14 mouse cellular contexts compared by ENCODE assay signal in genomic region chr4:56915732-56916325, GRCm38 (mm10). TPM values are rescaled to one million over a fixed set of nuclear protein-coding genes. Genes with fewer than 3 reads are reported as not detected.
DNase-seq lines count a peak whose midpoint lies in the region; ATAC-seq and TF ChIP-seq lines count a peak whose summit lies in the region.
"Had no signal": no experiment of that assay in that cellular context is flagged by ENCODE, and none has a peak within 500 bp of the region (broad histone marks: within the 10 kb centered on the region; RNA-seq: fewer than 3 reads in every experiment).

No protein-coding gene starts in this region.

- peak; percentile 41 to 52 for DNase-seq in B cell, adult 2 months
- no peak for DNase-seq in ES-E14 (ENCODE audit: low read depth, low spot score)
- DNase-seq in thymus, postnatal 0 days (ENCODE audit: low spot score), result peak; percentile 77
- DNase-seq in forebrain, embryonic 11.5 days (ENCODE audit: low spot score), result no peak
- DNase-seq in layer of hippocampus, adult 2 months (ENCODE audit: low spot score in 2 of 2), result no peak
- DNase-seq: cerebellum, adult 11-12 months; kidney, adult 11 months; kidney, postnatal 14 days had no signal

- H3K4me1 ChIP-seq in ES-E14 (ENCODE audit: control insufficient read depth in 2 of 2, insufficient read depth in 2 of 2, low read length in 2 of 2, poor library complexity in 1 of 2), result peaks cover 0 to 2% of the 10 kb centered on the region in 2 experiments; a peak in 1 of 4 replicates
- H3K4me1 ChIP-seq in small intestine, adult 2 months (ENCODE audit: control insufficient read depth, insufficient read depth, insufficient read length, low read length), result no peaks in the 10 kb centered on the region; the same call in none of the 2 replicates
- H3K4me1 ChIP-seq in forebrain, embryonic 11.5 days (replicated peaks; ENCODE audit: control insufficient read depth, insufficient read depth, low read length), result no peaks in the 10 kb centered on the region
- H3K4me1 ChIP-seq in hindbrain, embryonic 16.5 days (ENCODE audit: control insufficient read depth, insufficient read depth, low read depth, low read length), result no peaks in the 10 kb centered on the region
- H3K4me1 ChIP-seq: midbrain, embryonic 10.5 days had no signal

- in situ Hi-C loops in ES-E14 (cut with MboI; ENCODE audit: low sequenced_read_pairs in 2 of 2, unreplicated experiment in 2 of 2), result no loop called here

- TF ChIP-seq CTCF in small intestine, adult 2 months (IDR thresholded peaks at IDR 0.05; ENCODE audit: extremely low read depth, insufficient read length, insufficient replicate concordance, low read depth, low read length), result no peak
- TF ChIP-seq CTCF in layer of hippocampus, adult 2 months (conservative IDR thresholded peaks at IDR 0.05), result no peak

- no peaks in the 10 kb centered on the region for H3K9me3 ChIP-seq in ES-E14 (ENCODE audit: control insufficient read depth, insufficient read depth, low read depth, low read length)
- H3K9me3 ChIP-seq in forebrain, embryonic 11.5 days (ENCODE audit: control insufficient read depth, low read length), result no peaks in the 10 kb centered on the region
- H3K9me3 ChIP-seq in hindbrain, embryonic 16.5 days (ENCODE audit: control insufficient read depth, low read length), result no peaks in the 10 kb centered on the region
- H3K9me3 ChIP-seq: embryonic facial prominence, embryonic 13.5 days; midbrain, embryonic 10.5 days had no signal

- H3K4me2 ChIP-seq in forebrain, embryonic 11.5 days (ENCODE audit: low read depth, low read length, severe bottlenecking), result no peak overlapping the region
- H3K4me2 ChIP-seq in hindbrain, embryonic 16.5 days (ENCODE audit: low read length), result no peak overlapping the region
- H3K4me2 ChIP-seq: embryonic facial prominence, embryonic 13.5 days had no signal

- no peaks in the 10 kb centered on the region for H3K27me3 ChIP-seq in small intestine, adult 2 months (ENCODE audit: control insufficient read depth, insufficient read depth, low read length)
- H3K27me3 ChIP-seq in forebrain, embryonic 11.5 days (ENCODE audit: control insufficient read depth, insufficient read depth, low read length), result no peaks in the 10 kb centered on the region
- no peaks in the 10 kb centered on the region for H3K27me3 ChIP-seq in hindbrain, embryonic 16.5 days (replicated peaks; ENCODE audit: control insufficient read depth, insufficient read depth, low read length)
- H3K27me3 ChIP-seq: embryonic facial prominence, embryonic 13.5 days; Patski had no signal

- H3K4me3 ChIP-seq in ES-E14 (ENCODE audit: insufficient read depth in 1 of 2, low read depth in 1 of 2, low read length in 2 of 2, poor library complexity in 1 of 2, severe bottlenecking in 1 of 2), result no peak overlapping the region
- H3K4me3 ChIP-seq in small intestine, adult 2 months (ENCODE audit: low read depth, low read length), result peak overlapping the region; percentile 36; the same call in 1 of the 2 replicates
- H3K4me3 ChIP-seq in forebrain, embryonic 11.5 days (ENCODE audit: low read depth, low read length), result no peak overlapping the region
- no peak overlapping the region for H3K4me3 ChIP-seq in layer of hippocampus, adult 2 months
- H3K4me3 ChIP-seq in hindbrain, embryonic 16.5 days (ENCODE audit: low read length), result no peak overlapping the region
- H3K4me3 ChIP-seq: embryonic facial prominence, embryonic 13.5 days; midbrain, embryonic 10.5 days had no signal

- no peak for TF ChIP-seq POLR2A in small intestine, adult 2 months (IDR thresholded peaks at IDR 0.05; ENCODE audit: low read depth, low read length)

- no peak for ATAC-seq in forebrain, embryonic 11.5 days (replicated peaks; ENCODE audit: low FRiP score)
- no peak for ATAC-seq in hindbrain, embryonic 16.5 days
- ATAC-seq: Patski had no signal

- peak overlapping the region; percentile 35; the same call in 1 of the 2 replicates for H3K27ac ChIP-seq in ES-E14 (ENCODE audit: insufficient read depth, low read depth, low read length, poor library complexity, severe bottlenecking)
- peak overlapping the region; percentile 71 for H3K27ac ChIP-seq in small intestine, adult 2 months (ENCODE audit: insufficient read depth, low read depth, low read length)
- no peak overlapping the region for H3K27ac ChIP-seq in forebrain, embryonic 11.5 days (ENCODE audit: low read depth, low read length)
- no peak overlapping the region for H3K27ac ChIP-seq in layer of hippocampus, adult 2 months
- H3K27ac ChIP-seq in hindbrain, embryonic 16.5 days (ENCODE audit: low read depth, low read length), result no peak overlapping the region
- H3K27ac ChIP-seq: embryonic facial prominence, embryonic 13.5 days; liver, embryonic 14.5 days; midbrain, embryonic 10.5 days had no signal

- no peak overlapping the region for H3K9ac ChIP-seq in ES-E14 (ENCODE audit: insufficient read depth, low read depth, low read length, poor library complexity, severe bottlenecking)
- no peak overlapping the region for H3K9ac ChIP-seq in forebrain, embryonic 11.5 days (ENCODE audit: low read length)
- no peak overlapping the region for H3K9ac ChIP-seq in hindbrain, embryonic 16.5 days (ENCODE audit: low read depth, low read length)
- H3K9ac ChIP-seq: embryonic facial prominence, embryonic 13.5 days; liver, embryonic 14.5 days had no signal

- H3K36me3 ChIP-seq in ES-E14 (ENCODE audit: control insufficient read depth, insufficient read depth, low read length, poor library complexity, severe bottlenecking), result peaks cover 25% of the 10 kb centered on the region
- peaks cover 47% of the 10 kb centered on the region for H3K36me3 ChIP-seq in small intestine, adult 2 months (ENCODE audit: control insufficient read depth, insufficient read depth, low read length)
- H3K36me3 ChIP-seq in forebrain, embryonic 11.5 days (ENCODE audit: control insufficient read depth, insufficient read depth, low read length), result peaks cover 2% of the 10 kb centered on the region; the same call in 1 of the 2 replicates
- peaks cover 19% of the 10 kb centered on the region for H3K36me3 ChIP-seq in hindbrain, embryonic 16.5 days (ENCODE audit: control insufficient read depth, insufficient read depth, low read length)

- WGBS in small intestine, adult 2 months, result 86% methylated on average over 15 of the region's 15 CpGs
- 94% methylated on average over 15 of the region's 15 CpGs for WGBS in forebrain, embryonic 11.5 days
- WGBS in hindbrain, embryonic 16.5 days, result 93% methylated on average over 15 of the region's 15 CpGs

TF ChIP-seq in ES-E14, 5 proteins besides CTCF, POLR2A, EP300 and RAD21:
- TF ChIP-seq HCFC1 (IDR thresholded peaks at IDR 0.05; ENCODE audit: borderline replicate concordance, insufficient read depth, low read length), result no peak
- TF ChIP-seq ZC3H11A (IDR thresholded peaks at IDR 0.05; ENCODE audit: borderline replicate concordance, low read depth, low read length), result no peak
- TF ChIP-seq CHD2 (IDR thresholded peaks at IDR 0.05; ENCODE audit: low read depth, low read length), result no peak
- no peak for TF ChIP-seq MAFK (IDR thresholded peaks at IDR 0.05; ENCODE audit: insufficient read depth, low read depth, low read length)
- TF ChIP-seq ZNF384 (IDR thresholded peaks at IDR 0.05; ENCODE audit: low read depth, low read length), result no peak

RNA-seq across cellular contexts. Expression of gene Tmem245, which starts 31.4 kb away (rescaled TPM):
- 54.9 and 60.0 TPM in 2 replicates for total RNA-seq in ES-E14 (2012; rRNA removed)
- 3.7 and 8.3 TPM in 2 replicates for polyA plus RNA-seq in small intestine, adult 2 months (2012; rRNA removed)
- 4.0 and 6.0 TPM in 2 replicates for polyA plus RNA-seq in thymus, postnatal 0 days (2015; fragmentation: Nextera tagmentation; extraction: Ambion mirVana)
- 9.5 and 12.7 TPM in 2 replicates for polyA plus RNA-seq in forebrain, embryonic 11.5 days (2014; fragmentation: Nextera tagmentation; extraction: Ambion mirVana)
- total RNA-seq in layer of hippocampus, adult 2 months (2021), result 10 to 100 TPM; 33.7 to 37.2 TPM
- 8.1 and 9.5 TPM in 2 replicates for polyA plus RNA-seq in hindbrain, embryonic 16.5 days (2015; fragmentation: Nextera tagmentation; extraction: Ambion mirVana)

RNA-seq across cellular contexts. Expression of gene Ctnnal1, which starts 50.8 kb away (rescaled TPM):
- 62.0 and 74.2 TPM in 2 replicates for total RNA-seq in ES-E14 (2012; rRNA removed)
- polyA plus RNA-seq in small intestine, adult 2 months (2012; rRNA removed), result 1.0 and 1.3 TPM in 2 replicates
- polyA plus RNA-seq in thymus, postnatal 0 days (2015; fragmentation: Nextera tagmentation; extraction: Ambion mirVana), result 5.0 and 5.4 TPM in 2 replicates
- polyA plus RNA-seq in forebrain, embryonic 11.5 days (2014; fragmentation: Nextera tagmentation; extraction: Ambion mirVana), result 30.5 and 36.8 TPM in 2 replicates
- 10 to 100 TPM; 14.3 to 17.4 TPM for total RNA-seq in layer of hippocampus, adult 2 months (2021)
- 13.7 and 14.6 TPM in 2 replicates for polyA plus RNA-seq in hindbrain, embryonic 16.5 days (2015; fragmentation: Nextera tagmentation; extraction: Ambion mirVana)

Comparison
In these comparisons a context has a peak if more than half of its experiments do, and no peak if none do; other contexts are left out.
1. DNase-seq: peak in B cell, adult 2 months (2 of 2) and thymus, postnatal 0 days (single experiment); none in ES-E14 (single experiment), forebrain, embryonic 11.5 days (single experiment) and layer of hippocampus, adult 2 months (0 of 2).
2. H3K27ac ChIP-seq: peak in ES-E14 (single experiment) and small intestine, adult 2 months (single experiment); none in forebrain, embryonic 11.5 days (single experiment), layer of hippocampus, adult 2 months (single experiment) and hindbrain, embryonic 16.5 days (single experiment).